ENCODE assay signal across 46 mouse cellular contexts in genomic region chr5:120869436-120870015, GRCm38 (mm10). TPM values are rescaled to one million over a fixed set of nuclear protein-coding genes. Genes with fewer than 3 reads are reported as not detected.
"Had no signal": no experiment of that assay in that cellular context is flagged by ENCODE, and none has a peak within 500 bp of the region (broad histone marks: within the 10 kb centered on the region; RNA-seq: fewer than 3 reads in every experiment).

No protein-coding gene starts in this region.

- H3K36me3 ChIP-seq: limb, embryonic 12.5 days; limb, embryonic 13.5 days; liver, embryonic 12.5 days; liver, embryonic 13.5 days; liver, embryonic 15.5 days; lung, embryonic 15.5 days; midbrain, embryonic 10.5 days; midbrain, embryonic 12.5 days; midbrain, embryonic 13.5 days; midbrain, embryonic 15.5 days; neural tube, embryonic 12.5 days; neural tube, embryonic 13.5 days had no signal

- ATAC-seq: liver, embryonic 12.5 days; liver, postnatal 0 days; lung, postnatal 0 days; midbrain, embryonic 13.5 days; midbrain, embryonic 15.5 days; midbrain, embryonic 16.5 days had no signal

- H3K9me3 ChIP-seq: limb, embryonic 12.5 days; limb, embryonic 13.5 days; liver, embryonic 12.5 days; liver, embryonic 13.5 days; liver, embryonic 15.5 days; lung, embryonic 15.5 days; megakaryocyte, embryonic 14.5 days; midbrain, embryonic 10.5 days; midbrain, embryonic 12.5 days; midbrain, embryonic 13.5 days; midbrain, embryonic 15.5 days; neural tube, embryonic 12.5 days; neural tube, embryonic 13.5 days had no signal

- H3K9ac ChIP-seq: limb, embryonic 12.5 days; limb, embryonic 13.5 days; liver, embryonic 12.5 days; liver, embryonic 13.5 days; liver, embryonic 14.5 days; liver, embryonic 15.5 days; liver, postnatal 0 days; lung, embryonic 14.5 days; lung, embryonic 15.5 days; midbrain, embryonic 12.5 days; midbrain, embryonic 13.5 days; midbrain, embryonic 15.5 days; neural tube, embryonic 12.5 days; neural tube, embryonic 13.5 days had no signal

- H3K4me2 ChIP-seq: limb, embryonic 12.5 days; limb, embryonic 13.5 days; liver, embryonic 11.5 days; liver, embryonic 12.5 days; liver, embryonic 13.5 days; liver, embryonic 15.5 days; lung, embryonic 14.5 days; lung, embryonic 15.5 days; midbrain, embryonic 11.5 days; midbrain, embryonic 12.5 days; midbrain, embryonic 13.5 days; midbrain, embryonic 15.5 days; neural tube, embryonic 12.5 days; neural tube, embryonic 13.5 days had no signal

- H3K4me3 ChIP-seq: limb, embryonic 12.5 days; limb, embryonic 13.5 days; liver, embryonic 12.5 days; liver, embryonic 13.5 days; liver, embryonic 15.5 days; lung, embryonic 15.5 days; megakaryocyte, embryonic 14.5 days; midbrain, embryonic 10.5 days; midbrain, embryonic 12.5 days; midbrain, embryonic 13.5 days; midbrain, embryonic 15.5 days; myocyte; neural tube, embryonic 12.5 days; neural tube, embryonic 13.5 days had no signal

- H3K4me1 ChIP-seq: limb, embryonic 12.5 days; limb, embryonic 13.5 days; liver, embryonic 12.5 days; liver, embryonic 13.5 days; liver, embryonic 15.5 days; lung, embryonic 15.5 days; megakaryocyte, embryonic 14.5 days; midbrain, embryonic 10.5 days; midbrain, embryonic 12.5 days; midbrain, embryonic 13.5 days; midbrain, embryonic 15.5 days; neural tube, embryonic 12.5 days; neural tube, embryonic 13.5 days had no signal

- H3K27me3 ChIP-seq: limb, embryonic 13.5 days; liver, embryonic 12.5 days; liver, embryonic 13.5 days; liver, embryonic 15.5 days; lung, embryonic 15.5 days; midbrain, embryonic 12.5 days; midbrain, embryonic 13.5 days; midbrain, embryonic 15.5 days; neural tube, embryonic 12.5 days had no signal

- DNase-seq: left cerebral cortex, postnatal 4 days; liver; liver, embryonic 13.5 days; liver, postnatal 0 days; lung, adult 18-20 months; lung, adult 2 months; lung, embryonic 14.5 days; lung, postnatal 10 days; lung, postnatal 14 days; lung, postnatal 36 days; lung, postnatal 4 days; midbrain, embryonic 14.5 days had no signal

- H3K27ac ChIP-seq: limb, embryonic 12.5 days; limb, embryonic 13.5 days; liver, embryonic 12.5 days; liver, embryonic 13.5 days; liver, embryonic 14.5 days; liver, embryonic 15.5 days; lung, embryonic 15.5 days; macrophage; midbrain, embryonic 10.5 days; midbrain, embryonic 12.5 days; midbrain, embryonic 13.5 days; midbrain, embryonic 15.5 days; neural tube, embryonic 12.5 days; neural tube, embryonic 13.5 days had no signal

RNA-seq across cellular contexts. Expression of gene Oas1h, which starts 8.3 kb away (rescaled TPM):
- total RNA-seq: left cerebral cortex, postnatal 10 days; left cerebral cortex, postnatal 14 days; left cerebral cortex, postnatal 25 days; left cerebral cortex, postnatal 36 days; left cerebral cortex, postnatal 4 days; liver, adult 2 months; megakaryocyte progenitor cell, adult 5-6 weeks; megakaryocyte, adult 5-6 weeks; megakaryocyte-erythroid progenitor cell, adult 5-6 weeks; midbrain, postnatal 0 days; monocyte, adult 5-6 weeks had no signal
- polyA plus RNA-seq: limb, embryonic 11.5 days; limb, embryonic 12.5 days; limb, embryonic 13.5 days; limb, embryonic 14.5 days; liver, adult 2 months; liver, embryonic 11.5 days; liver, embryonic 12.5 days; liver, embryonic 13.5 days; liver, embryonic 14.5 days; liver, embryonic 15.5 days; liver, embryonic 16.5 days; liver, postnatal 0 days; lung, adult 2 months; lung, embryonic 14.5 days; lung, embryonic 15.5 days; lung, embryonic 16.5 days; lung, postnatal 0 days; macrophage; midbrain, embryonic 10.5 days; midbrain, embryonic 11.5 days; midbrain, embryonic 12.5 days; midbrain, embryonic 13.5 days; midbrain, embryonic 14.5 days; midbrain, embryonic 15.5 days; midbrain, embryonic 16.5 days; midbrain, postnatal 0 days; myocyte; neural tube, embryonic 11.5 days; neural tube, embryonic 12.5 days; neural tube, embryonic 13.5 days had no signal

RNA-seq across cellular contexts. Expression of gene Oas1g, which starts 17.9 kb away (rescaled TPM):
- total RNA-seq: left cerebral cortex, postnatal 10 days; left cerebral cortex, postnatal 14 days; left cerebral cortex, postnatal 4 days; megakaryocyte-erythroid progenitor cell, adult 5-6 weeks had no signal
- polyA plus RNA-seq: limb, embryonic 11.5 days; limb, embryonic 13.5 days; lung, embryonic 14.5 days; midbrain, embryonic 10.5 days; midbrain, embryonic 16.5 days; myocyte; neural tube, embryonic 11.5 days had no signal

RNA-seq across cellular contexts. Expression of gene Oas1f, which starts 22.4 kb away (rescaled TPM):
- total RNA-seq: left cerebral cortex, postnatal 10 days; left cerebral cortex, postnatal 14 days; left cerebral cortex, postnatal 25 days; left cerebral cortex, postnatal 36 days; left cerebral cortex, postnatal 4 days; liver, adult 2 months; megakaryocyte progenitor cell, adult 5-6 weeks; megakaryocyte, adult 5-6 weeks; megakaryocyte-erythroid progenitor cell, adult 5-6 weeks; midbrain, postnatal 0 days; monocyte, adult 5-6 weeks had no signal
- polyA plus RNA-seq: limb, embryonic 11.5 days; limb, embryonic 12.5 days; limb, embryonic 13.5 days; limb, embryonic 14.5 days; liver, adult 2 months; liver, embryonic 11.5 days; liver, embryonic 12.5 days; liver, embryonic 13.5 days; liver, embryonic 14.5 days; liver, embryonic 15.5 days; liver, embryonic 16.5 days; liver, postnatal 0 days; lung, adult 2 months; lung, embryonic 14.5 days; lung, embryonic 15.5 days; lung, embryonic 16.5 days; lung, postnatal 0 days; macrophage; midbrain, embryonic 10.5 days; midbrain, embryonic 12.5 days; midbrain, embryonic 13.5 days; midbrain, embryonic 14.5 days; midbrain, embryonic 15.5 days; midbrain, embryonic 16.5 days; midbrain, postnatal 0 days; myocyte; neural tube, embryonic 11.5 days; neural tube, embryonic 12.5 days; neural tube, embryonic 13.5 days had no signal

RNA-seq across cellular contexts. Expression of gene Oas1d, which starts 44.8 kb away (rescaled TPM):
- total RNA-seq: left cerebral cortex, postnatal 10 days; left cerebral cortex, postnatal 14 days; left cerebral cortex, postnatal 25 days; left cerebral cortex, postnatal 36 days; left cerebral cortex, postnatal 4 days; liver, adult 2 months; megakaryocyte progenitor cell, adult 5-6 weeks; megakaryocyte, adult 5-6 weeks; megakaryocyte-erythroid progenitor cell, adult 5-6 weeks; monocyte, adult 5-6 weeks had no signal
- polyA plus RNA-seq: limb, embryonic 11.5 days; limb, embryonic 12.5 days; limb, embryonic 13.5 days; limb, embryonic 14.5 days; liver, adult 2 months; liver, embryonic 11.5 days; liver, embryonic 12.5 days; liver, embryonic 13.5 days; liver, embryonic 14.5 days; liver, embryonic 15.5 days; liver, embryonic 16.5 days; liver, postnatal 0 days; lung, adult 2 months; lung, embryonic 14.5 days; lung, embryonic 15.5 days; lung, embryonic 16.5 days; lung, postnatal 0 days; macrophage; midbrain, embryonic 10.5 days; midbrain, embryonic 11.5 days; midbrain, embryonic 12.5 days; midbrain, embryonic 13.5 days; midbrain, embryonic 14.5 days; myocyte; neural tube, embryonic 11.5 days; neural tube, embryonic 12.5 days; neural tube, embryonic 13.5 days had no signal
